Mouse (Mus musculus) MEL (cell line): ENCODE data around the gene Dohh. TPM values are rescaled to one million over a fixed set of nuclear protein-coding genes. Genes with fewer than 3 reads are reported as not detected.

Source experiments
- DNase-seq: peaks from one replicate; pipeline ENCODE4 v3.0.0; 2011; ENCODE audit warnings: low read depth, low spot score
- H3K27ac ChIP-seq: 2 replicates; pipeline ENCODE4 v1.5.1; 2012; ENCODE audit warnings: low read depth, mild to moderate bottlenecking, control low read depth, low read length, moderate library complexity; ENCODE audit not compliant: control insufficient read depth
- H3K27me3 ChIP-seq, 2 experiments: fragments of 150-350 bp in 1 of 2; sonication (generic) in 1 of 2; 2 replicates each; pipeline ENCODE4 v1.6.1; 2012; ENCODE audit warnings: low read length in 2 of 2, mild to moderate bottlenecking in 2 of 2, improper control_type of control experiment in 1 of 2, moderate library complexity in 1 of 2; ENCODE audit not compliant: insufficient read depth in 2 of 2, control insufficient read depth in 1 of 2
- H3K36me3 ChIP-seq, 2 experiments: 2 replicates each; pipeline ENCODE4 v1.6.1; 2012 to 2014; ENCODE audit warnings: low read length in 2 of 2, improper control_type of control experiment in 1 of 2, inconsistent platforms in 1 of 2, mild to moderate bottlenecking in 1 of 2; ENCODE audit not compliant: insufficient read depth in 2 of 2, control insufficient read depth in 1 of 2
- H3K4me1 ChIP-seq, 2 experiments: fragments of 150-350 bp in 1 of 2; sonication (generic) in 1 of 2; 2 replicates each; pipeline ENCODE4 v1.6.1; 2012; ENCODE audit warnings: low read length in 2 of 2, improper control_type of control experiment in 1 of 2, mild to moderate bottlenecking in 1 of 2; ENCODE audit not compliant: insufficient read depth in 2 of 2, control insufficient read depth in 1 of 2
- H3K4me3 ChIP-seq, 2 experiments: fragments of 150-350 bp in 1 of 2; sonication (generic) in 1 of 2; 2 replicates each; pipeline ENCODE4 v1.5.1; 2012; ENCODE audit warnings: low read depth in 2 of 2, low read length in 2 of 2, mild to moderate bottlenecking in 2 of 2, moderate library complexity in 2 of 2, control low read depth in 1 of 2, improper control_type of control experiment in 1 of 2; ENCODE audit not compliant: control insufficient read depth in 1 of 2, insufficient read depth in 1 of 2
- H3K79me2 ChIP-seq: 2 replicates; pipeline ENCODE4 v1.6.1; 2012; ENCODE audit warnings: mild to moderate bottlenecking, low read length, moderate library complexity; ENCODE audit not compliant: control insufficient read depth, poor library complexity, insufficient read depth
- H3K9ac ChIP-seq: 2 replicates; pipeline ENCODE4 v1.6.1; 2012; ENCODE audit warnings: low read depth, mild to moderate bottlenecking, control low read depth, low read length, moderate library complexity; ENCODE audit not compliant: control insufficient read depth, poor library complexity, severe bottlenecking
- H3K9me3 ChIP-seq: fragments of 150-350 bp; sonication (generic); replicated peaks from 2 replicates; pipeline ENCODE4 v1.6.1; 2012; ENCODE audit warnings: mild to moderate bottlenecking, low read length, improper control_type of control experiment, moderate library complexity; ENCODE audit not compliant: insufficient read depth
- BHLHE40 ChIP-seq: IDR thresholded peaks from 2 replicates; pipeline ENCODE4 v1.6.1; 2012; ENCODE audit warnings: low read depth, mild to moderate bottlenecking, inconsistent platforms, low read length, improper control_type of control experiment, borderline replicate concordance
- CHD1 ChIP-seq: IDR thresholded peaks from 2 replicates; pipeline ENCODE4 v1.6.1; 2012; ENCODE audit warnings: low read depth, mild to moderate bottlenecking, inconsistent platforms, low read length, improper control_type of control experiment
- CHD2 ChIP-seq: IDR thresholded peaks from 2 replicates; pipeline ENCODE4 v1.6.1; 2011; ENCODE audit warnings: low read length, improper control_type of control experiment
- CTCF ChIP-seq, 3 experiments: IDR thresholded peaks in 2 of 3; conservative IDR thresholded peaks in 1 of 3; 2 replicates each; pipeline ENCODE4 v1.5.1; 2011 to 2012; ENCODE audit warnings: low read length in 3 of 3, low read depth in 2 of 3, mild to moderate bottlenecking in 2 of 3, improper control_type of control experiment in 1 of 3, inconsistent platforms in 1 of 3, mixed read lengths in 1 of 3, moderate library complexity in 1 of 3; ENCODE audit not compliant: control insufficient read depth in 1 of 3, insufficient read depth in 1 of 3, poor library complexity in 1 of 3, severe bottlenecking in 1 of 3
- E2F4 ChIP-seq: IDR thresholded peaks from 2 replicates; pipeline ENCODE4 v1.6.1; 2011; ENCODE audit warnings: low read depth, low read length, improper control_type of control experiment, borderline replicate concordance
- ELF1 ChIP-seq: IDR thresholded peaks from 2 replicates; pipeline ENCODE4 v1.6.1; 2014; ENCODE audit warnings: low read depth, mild to moderate bottlenecking, inconsistent platforms, low read length, improper control_type of control experiment, moderate library complexity
- EP300 ChIP-seq, 2 experiments: IDR thresholded peaks; 2 replicates each; pipeline ENCODE4 v1.6.1; 2011; ENCODE audit warnings: improper control_type of control experiment in 2 of 2, low read length in 2 of 2, low read depth in 1 of 2, mild to moderate bottlenecking in 1 of 2
- GABPA ChIP-seq: IDR thresholded peaks from 2 replicates; pipeline ENCODE4 v1.6.1; 2012; ENCODE audit warnings: low read depth, mild to moderate bottlenecking, inconsistent platforms, low read length, improper control_type of control experiment, moderate library complexity
- GATA1 ChIP-seq: IDR thresholded peaks from 2 replicates; pipeline ENCODE4 v1.6.1; 2011; ENCODE audit warnings: low read depth, low read length, improper control_type of control experiment
- JUND ChIP-seq: IDR thresholded peaks from 2 replicates; pipeline ENCODE4 v1.6.1; 2011; ENCODE audit warnings: low read depth, mild to moderate bottlenecking, improper control_type of control experiment, low read length
- KAT2A ChIP-seq: conservative IDR thresholded peaks from 2 replicates; pipeline ENCODE4 v1.6.1; 2012; ENCODE audit warnings: low read depth, low read length, improper control_type of control experiment, inconsistent platforms
- MAFK ChIP-seq: IDR thresholded peaks from 2 replicates; pipeline ENCODE4 v1.6.1; 2011; ENCODE audit warnings: low read depth, mild to moderate bottlenecking, low read length, improper control_type of control experiment, borderline replicate concordance
- MAX ChIP-seq: IDR thresholded peaks from 2 replicates; pipeline ENCODE4 v1.6.1; 2011; ENCODE audit warnings: low read length, improper control_type of control experiment
- MEF2A ChIP-seq: IDR thresholded peaks from 2 replicates; pipeline ENCODE4 v1.6.1; 2014; ENCODE audit warnings: low read depth, mild to moderate bottlenecking, inconsistent platforms, low read length, improper control_type of control experiment; ENCODE audit not compliant: poor library complexity, insufficient replicate concordance, severe bottlenecking; ENCODE audit errors: extremely low read depth
- MXI1 ChIP-seq: IDR thresholded peaks from 2 replicates; pipeline ENCODE4 v1.6.1; 2011; ENCODE audit warnings: mild to moderate bottlenecking, low read depth, low read length, improper control_type of control experiment
- MYB ChIP-seq: IDR thresholded peaks from 2 replicates; pipeline ENCODE4 v1.6.1; 2011; ENCODE audit warnings: mild to moderate bottlenecking, low read depth, low read length, improper control_type of control experiment
- NRF1 ChIP-seq: IDR thresholded peaks from 2 replicates; pipeline ENCODE4 v1.6.1; 2014; ENCODE audit warnings: low read depth, mild to moderate bottlenecking, inconsistent platforms, low read length, improper control_type of control experiment, moderate library complexity; ENCODE audit not compliant: poor library complexity, insufficient read depth, severe bottlenecking
- POLR2A ChIP-seq, 2 experiments: IDR thresholded peaks; 2 replicates each; pipeline ENCODE4 v1.6.1; 2011 to 2012; ENCODE audit warnings: low read length in 2 of 2, mild to moderate bottlenecking in 2 of 2, control low read depth in 1 of 2, improper control_type of control experiment in 1 of 2, low read depth in 1 of 2, moderate library complexity in 1 of 2; ENCODE audit not compliant: control insufficient read depth in 1 of 2, insufficient read depth in 1 of 2, poor library complexity in 1 of 2
- RAD21 ChIP-seq: IDR thresholded peaks from 2 replicates; pipeline ENCODE4 v1.6.1; 2011; ENCODE audit warnings: mild to moderate bottlenecking, low read depth, low read length, improper control_type of control experiment
- SIN3A ChIP-seq: IDR thresholded peaks from 2 replicates; pipeline ENCODE4 v1.6.1; 2012; ENCODE audit warnings: low read length, improper control_type of control experiment, inconsistent platforms
- TCF12 ChIP-seq: IDR thresholded peaks from 2 replicates; pipeline ENCODE4 v1.6.1; 2014; ENCODE audit warnings: low read depth, mild to moderate bottlenecking, inconsistent platforms, low read length, improper control_type of control experiment, moderate library complexity
- USF2 ChIP-seq, 2 experiments: IDR thresholded peaks; 2 replicates each; pipeline ENCODE4 v1.6.1; 2011 to 2012; ENCODE audit warnings: improper control_type of control experiment in 2 of 2, low read length in 2 of 2, borderline replicate concordance in 1 of 2, inconsistent platforms in 1 of 2, low read depth in 1 of 2, mild to moderate bottlenecking in 1 of 2; ENCODE audit not compliant: insufficient read depth in 1 of 2
- ZC3H11A ChIP-seq: IDR thresholded peaks from 2 replicates; pipeline ENCODE4 v1.6.1; 2012; ENCODE audit warnings: low read depth, mild to moderate bottlenecking, inconsistent platforms, low read length, improper control_type of control experiment
- ZKSCAN1 ChIP-seq: IDR thresholded peaks from 2 replicates; pipeline ENCODE4 v1.6.1; 2012; ENCODE audit warnings: low read depth, mild to moderate bottlenecking, inconsistent platforms, low read length, improper control_type of control experiment, moderate library complexity
- polyA plus RNA-seq, 2 experiments: library from polyadenylated mRNA; stranded (reverse) in 1 of 2; unstranded in 1 of 2; fragments of >175 nt in 1 of 2; fragments of >200 nt in 1 of 2; gene quantifications; 2 replicates each; pipeline versions ENCODE4 v1.2.1 to v1.2.4; 2012; ENCODE audit warnings: low replicate concordance in 2 of 2, low read depth in 1 of 2; ENCODE audit not compliant: insufficient read length in 2 of 2, insufficient read depth in 1 of 2, missing spikeins in 1 of 2
- total RNA-seq: library from RNA; depleted of rRNA; stranded (reverse); fragments of 300-350 nt; gene quantifications from 2 replicates; pipeline ENCODE4 v1.2.3, GENCODE M21; 2012

Dohh gene
- total and polyA plus RNA-seq, 3 experiments: 145 to 153 TPM; not detected in 1

DNA sequence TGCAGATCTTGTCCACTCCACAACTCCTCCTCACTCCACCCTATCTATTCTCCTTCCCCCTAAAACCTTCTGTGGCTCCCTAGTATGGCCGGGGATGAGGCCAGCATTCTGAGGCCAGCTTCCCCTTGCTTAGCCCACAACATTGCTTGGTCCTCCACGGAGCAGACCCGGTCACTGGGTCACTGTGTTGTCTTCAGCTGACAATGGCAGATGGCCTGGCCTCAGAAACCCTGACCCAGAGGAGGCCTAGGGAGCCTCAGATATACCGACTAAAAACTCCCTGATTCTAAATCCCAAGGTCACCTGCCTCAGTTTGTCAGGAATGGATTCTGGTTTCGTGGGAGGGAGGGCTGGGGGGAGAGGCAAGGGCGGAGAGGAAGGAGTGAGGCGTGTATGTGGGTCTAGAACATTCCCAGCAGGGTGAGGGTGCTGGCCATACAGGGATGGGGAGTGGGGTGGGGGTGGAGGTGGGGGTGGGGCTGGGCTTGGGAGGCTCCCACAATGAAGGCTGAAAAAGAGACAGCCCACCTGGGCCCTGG, 18.1 kb downstream of the Dohh start:
- no peak for DNase-seq
- TF ChIP-seq ZC3H11A: no peak
- no peak for TF ChIP-seq CHD2
- TF ChIP-seq USF2 (IDR thresholded peaks at IDR 0.05; ENCODE audit: borderline replicate concordance in 1 of 2, insufficient read depth in 1 of 2, low read depth in 1 of 2, low read length in 2 of 2): no peak
- no peak for TF ChIP-seq NRF1
- no peak for TF ChIP-seq ELF1
- no peak for TF ChIP-seq MEF2A
- TF ChIP-seq MAFK: no peak
- no peak for TF ChIP-seq MXI1
- TF ChIP-seq JUND: no peak
- TF ChIP-seq MAX: no peak
- no peak for TF ChIP-seq GABPA
- TF ChIP-seq GATA1: no peak
- Histone ChIP-seq H3K9ac (no peak overlapping the region), H3K36me3 (peaks cover 0 to 7% of the 10 kb centered on the region in 2 experiments; a peak in 2 of 4 replicates), H3K4me1 (peaks cover 0 to 14% of the 10 kb centered on the region in 2 experiments; a peak in 2 of 4 replicates), H3K27me3 (no peaks in the 10 kb centered on the region), H3K9me3 (no peaks in the 10 kb centered on the region), H3K27ac (no peak overlapping the region), H3K79me2 (no peaks in the 10 kb centered on the region), H3K4me3 (no peak overlapping the region)

DNA sequence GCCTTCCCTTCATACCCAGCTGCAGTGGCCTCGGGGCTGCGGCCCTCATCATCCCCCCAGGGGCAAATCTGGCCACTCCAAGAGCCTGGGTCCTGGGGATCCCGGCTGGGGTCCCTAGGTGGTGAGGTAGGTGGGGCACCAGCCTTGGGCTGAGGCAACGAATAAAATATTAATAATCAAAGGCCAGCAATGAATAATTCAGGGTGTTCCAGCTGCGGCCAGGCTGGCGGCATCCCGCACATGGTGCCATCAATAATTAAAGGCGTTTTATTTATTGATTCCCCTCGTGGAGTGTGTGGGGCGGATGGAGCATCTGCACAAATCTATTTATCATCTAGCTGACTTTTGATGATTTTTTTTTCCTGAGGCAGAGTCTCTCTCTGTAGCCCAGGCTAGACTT, 19.3 kb downstream of the Dohh start:
- TF ChIP-seq CHD2: no peak
- no peak for TF ChIP-seq KAT2A
- TF ChIP-seq POLR2A (IDR thresholded peaks at IDR 0.05; ENCODE audit: control insufficient read depth in 1 of 2, insufficient read depth in 1 of 2, low read depth in 1 of 2, low read length in 2 of 2, poor library complexity in 1 of 2): no peak
- TF ChIP-seq EP300 (IDR thresholded peaks at IDR 0.05; ENCODE audit: low read depth in 1 of 2, low read length in 2 of 2): no peak
- no peak for TF ChIP-seq MXI1
- TF ChIP-seq ZKSCAN1: no peak
- no peak for TF ChIP-seq BHLHE40
- TF ChIP-seq CHD1: no peak
- no peak for TF ChIP-seq MEF2A
- TF ChIP-seq CTCF (IDR thresholded peaks at IDR 0.05 in 2 of 3, conservative IDR thresholded peaks at IDR 0.05 in 1 of 3; ENCODE audit: control insufficient read depth in 1 of 3, insufficient read depth in 1 of 3, low read depth in 2 of 3, low read length in 3 of 3, poor library complexity in 1 of 3, severe bottlenecking in 1 of 3): no peak
- no peak for TF ChIP-seq RAD21
- no peak for TF ChIP-seq MYB
- TF ChIP-seq E2F4: no peak
- TF ChIP-seq TCF12: no peak
- TF ChIP-seq SIN3A: no peak
- no peak for TF ChIP-seq GABPA
- Histone ChIP-seq H3K79me2 (no peaks in the 10 kb centered on the region), H3K27ac (no peak overlapping the region), H3K4me3 (no peak overlapping the region), H3K27me3 (no peaks in the 10 kb centered on the region), H3K9ac (no peak overlapping the region), H3K4me1 (peaks cover 3 to 24% of the 10 kb centered on the region in 2 experiments; a peak in 3 of 4 replicates), H3K9me3 (no peaks in the 10 kb centered on the region), H3K36me3 (peaks cover 0 to 15% of the 10 kb centered on the region in 2 experiments; a peak in 2 of 4 replicates)
- DNase-seq: no peak
